Mouse (Mus musculus) intestine, postnatal 0 days (tissue): ENCODE data around the gene Poc1a. TPM values are rescaled to one million over a fixed set of nuclear protein-coding genes. Genes with fewer than 3 reads are reported as not detected.

ENCODE experiments used
- ATAC-seq: fragments of 200-750 bp; cut with Nextera tagmentation; 2 replicates; pipeline ENCODE4 v1.8.0; 2017; ENCODE audit warnings: mild to moderate bottlenecking, moderate TSS enrichment, moderate library complexity
- H3K27ac ChIP-seq: fragments of 300-500 bp; sonication (generic); 2 replicates; pipeline ENCODE4 v1.5.1; 2014; ENCODE audit warnings: mild to moderate bottlenecking, low read depth, low read length, moderate library complexity
- H3K27me3 ChIP-seq: fragments of 300-500 bp; sonication (generic); replicated peaks from 2 replicates; pipeline ENCODE4 v1.6.1; 2014; ENCODE audit warnings: low read length, mixed read lengths; ENCODE audit not compliant: control insufficient read depth, insufficient read depth
- H3K36me3 ChIP-seq: fragments of 300-500 bp; sonication (generic); 2 replicates; pipeline ENCODE4 v1.6.1; 2014; ENCODE audit warnings: mild to moderate bottlenecking, moderate library complexity; ENCODE audit not compliant: control insufficient read depth, insufficient read depth
- H3K4me1 ChIP-seq: fragments of 300-500 bp; sonication (generic); replicated peaks from 2 replicates; pipeline ENCODE4 v1.6.1; 2014; ENCODE audit warnings: antibody characterized with exemption, low read length, mixed read lengths; ENCODE audit not compliant: control insufficient read depth, insufficient read depth
- H3K4me2 ChIP-seq: fragments of 300-500 bp; sonication (generic); replicated peaks from 2 replicates; pipeline ENCODE4 v1.6.1; 2014; ENCODE audit warnings: low read depth, mild to moderate bottlenecking, moderate library complexity
- H3K4me3 ChIP-seq: fragments of 300-500 bp; sonication (generic); 2 replicates; pipeline ENCODE4 v1.5.1; 2014; ENCODE audit warnings: low read depth, low read length
- H3K9ac ChIP-seq: fragments of 300-500 bp; sonication (generic); 2 replicates; pipeline ENCODE4 v1.6.1; 2014; ENCODE audit warnings: mild to moderate bottlenecking, low read depth, low read length
- H3K9me3 ChIP-seq: fragments of 300-500 bp; sonication (generic); 2 replicates; pipeline ENCODE4 v1.6.1; 2016; ENCODE audit warnings: mixed run types; ENCODE audit not compliant: control insufficient read depth
- CTCF ChIP-seq: sonication (generic); IDR thresholded peaks from 2 replicates; pipeline ENCODE4 v1.5.1; 2016; ENCODE audit warnings: low read depth, mild to moderate bottlenecking, control low read depth, antibody characterized with exemption, moderate library complexity
- WGBS: fragments of 180-500 bp; shearing (Covaris S2); extraction: QIAGEN DNeasy Blood & Tissue Kit; methylation state at CpG from one replicate; pipeline ENCODE4 v1.1.7; 2014; 5-methylcytosine and 5-hydroxymethylcytosine counted together
- polyA plus RNA-seq: library from polyadenylated mRNA; unstranded; fragments of >200 nt; fragmentation: Nextera tagmentation; extraction: Ambion mirVana; gene quantifications from 2 replicates; pipeline ENCODE4 v1.2.1, GENCODE M21; 2015

Poc1a gene
- polyA plus RNA-seq, 1 experiment from 2014 or later: 11.5 TPM

DNA sequence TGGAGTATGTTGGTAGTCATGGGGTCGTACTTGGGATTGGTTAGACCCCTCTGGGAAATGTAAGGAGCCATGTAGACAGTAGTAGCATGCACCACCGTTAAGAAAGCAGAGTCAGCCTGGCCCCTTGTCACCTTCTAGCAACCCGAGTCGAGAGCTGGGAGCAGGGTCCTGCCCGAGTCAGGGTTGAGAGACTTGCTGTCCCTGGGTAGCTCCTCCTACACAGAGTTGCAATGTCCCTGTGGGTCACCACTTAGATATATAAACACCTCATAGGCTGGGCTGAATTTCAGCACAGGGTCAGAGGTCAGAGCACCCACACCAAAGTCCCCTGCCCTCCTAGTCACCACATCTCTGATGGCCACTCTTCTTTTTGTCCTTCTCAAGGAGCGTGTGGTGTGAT, 20.1 kb downstream of the Poc1a start:
- Histone ChIP-seq H3K4me2 (no peak overlapping the region), H3K4me3 (no peak overlapping the region), H3K4me1 (no peaks in the 10 kb centered on the region; the same call in 1 of the 2 replicates), H3K27ac (no peak overlapping the region), H3K36me3 (peaks cover 12% of the 10 kb centered on the region), H3K9ac (no peak overlapping the region), H3K9me3 (no peaks in the 10 kb centered on the region), H3K27me3 (no peaks in the 10 kb centered on the region)
- no peak for ATAC-seq
- WGBS: 72% methylated on average over 6 of the region's 6 CpGs
- no peak for TF ChIP-seq CTCF

DNA sequence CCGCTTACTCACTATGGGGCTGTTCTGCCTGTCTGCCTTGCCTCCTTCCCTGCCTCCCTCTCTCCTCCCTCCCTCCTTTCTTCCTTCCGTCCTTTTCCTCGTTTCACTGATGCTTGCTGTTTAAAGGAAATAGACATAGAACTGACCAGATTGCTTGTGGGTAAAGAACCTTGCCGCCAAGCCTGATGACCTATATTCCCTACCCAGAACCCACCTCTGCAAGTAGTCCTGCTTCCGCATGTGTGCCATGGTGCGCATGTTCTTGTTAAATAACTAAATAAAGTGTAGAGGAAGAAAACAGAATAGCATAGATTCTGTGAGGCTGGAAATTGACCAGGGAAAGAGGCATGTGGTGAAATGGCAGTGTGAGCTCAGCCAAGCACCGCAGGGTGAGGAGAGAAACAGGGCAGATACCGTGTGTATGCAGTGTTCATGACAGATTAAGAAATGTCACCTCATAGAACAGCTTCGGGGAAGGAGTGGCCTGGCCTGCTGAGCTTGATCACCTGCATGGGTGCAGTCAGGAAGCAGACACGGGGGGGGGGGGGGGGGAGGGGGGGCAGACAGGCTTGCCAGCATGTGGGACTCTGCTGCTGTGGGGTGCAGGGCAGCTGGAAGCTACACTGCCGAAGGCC, 20.7 kb downstream of the Poc1a start:
- WGBS: 60% methylated on average over 11 of the region's 11 CpGs
- TF ChIP-seq CTCF: no peak
- Histone ChIP-seq H3K4me2 (no peak overlapping the region), H3K9me3 (no peaks in the 10 kb centered on the region), H3K27ac (no peak overlapping the region), H3K4me1 (no peaks in the 10 kb centered on the region; the same call in 1 of the 2 replicates), H3K36me3 (peaks cover 12% of the 10 kb centered on the region), H3K27me3 (no peaks in the 10 kb centered on the region), H3K9ac (no peak overlapping the region), H3K4me3 (no peak overlapping the region)
- ATAC-seq: no peak

DNA sequence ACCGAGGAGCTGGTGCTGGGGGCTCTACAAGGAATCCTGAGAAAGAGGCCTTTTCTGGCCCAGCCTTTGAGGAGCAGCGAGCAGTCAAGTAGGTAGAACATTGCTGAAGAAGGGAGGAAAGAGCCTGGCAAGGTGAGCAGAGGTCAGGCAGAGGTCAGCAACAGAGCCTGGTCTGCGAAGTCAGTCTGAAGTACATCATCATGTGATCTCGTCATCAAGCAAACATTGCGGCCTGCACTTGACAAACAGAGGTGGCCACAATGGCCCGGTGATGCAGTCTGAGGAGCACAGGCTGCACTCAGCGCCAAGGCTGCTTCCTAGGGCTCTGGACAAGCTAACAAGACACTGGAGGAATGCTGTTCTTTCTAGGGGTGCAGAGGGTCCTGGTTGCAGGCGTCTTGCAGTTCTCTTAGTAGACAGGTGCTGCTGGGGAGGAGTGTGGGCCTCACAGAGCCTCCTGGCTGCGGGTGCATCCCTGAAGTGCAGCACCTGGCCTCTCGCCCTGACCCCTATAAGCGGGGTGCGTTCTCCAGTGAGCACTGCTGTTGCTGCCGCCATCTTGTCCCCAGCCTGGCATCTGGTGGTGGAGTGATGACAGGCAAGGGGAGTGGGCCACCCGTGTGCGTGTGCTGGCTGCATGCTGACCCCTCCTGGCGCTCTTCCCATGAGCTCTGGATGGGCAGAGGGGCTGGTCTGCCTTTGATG, 21.7 kb downstream of the Poc1a start:
- H3K4me3 ChIP-seq: no peak overlapping the region
- no peaks in the 10 kb centered on the region; the same call in 1 of the 2 replicates for H3K4me1 ChIP-seq
- no peak overlapping the region for H3K4me2 ChIP-seq
- no peak for ATAC-seq
- WGBS: 75% methylated on average over 16 of the region's 16 CpGs
- no peaks in the 10 kb centered on the region for H3K27me3 ChIP-seq
- H3K36me3 ChIP-seq: peaks cover 8% of the 10 kb centered on the region
- no peak for TF ChIP-seq CTCF
- H3K9ac ChIP-seq: no peak overlapping the region
- no peaks in the 10 kb centered on the region for H3K9me3 ChIP-seq
- H3K27ac ChIP-seq: no peak overlapping the region

- Histone ChIP-seq H3K4me2 (no peak overlapping the region), H3K27me3 (no peaks in the 10 kb centered on the region), H3K27ac (no peak overlapping the region), H3K4me3 (no peak overlapping the region), H3K36me3 (peaks cover 8% of the 10 kb centered on the region), H3K4me1 (no peaks in the 10 kb centered on the region; the same call in 1 of the 2 replicates), H3K9me3 (no peaks in the 10 kb centered on the region), H3K9ac (no peak overlapping the region)
- 84% methylated on average over 6 of the region's 6 CpGs for WGBS
- no peak for TF ChIP-seq CTCF
- no peak for ATAC-seq
Measured at GRCm38 (mm10) chr9:106303460-106303960, 22.6 kb downstream of the Poc1a start.

DNA sequence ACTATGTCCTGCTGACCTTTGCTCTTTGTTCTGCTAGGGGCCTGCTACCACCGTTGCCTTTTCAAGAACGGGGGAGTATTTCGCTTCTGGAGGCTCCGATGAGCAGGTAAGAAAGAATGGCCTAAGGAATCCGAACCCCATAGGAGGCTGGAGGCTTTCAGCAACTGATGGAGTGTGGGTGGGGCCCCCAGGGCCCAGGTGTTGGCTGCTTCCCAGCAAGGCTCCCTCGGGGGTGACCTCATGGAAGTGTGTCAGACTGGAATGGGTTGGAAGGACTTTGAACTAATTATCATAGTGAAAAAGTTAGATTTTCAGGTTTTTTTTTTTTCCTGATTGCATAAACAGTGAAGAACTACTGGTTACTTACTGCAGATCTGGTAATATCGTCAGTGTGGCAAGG, 24.4 kb downstream of the Poc1a start:
- Histone ChIP-seq H3K9ac (no peak overlapping the region), H3K4me2 (no peak overlapping the region), H3K36me3 (peaks cover 4% of the 10 kb centered on the region; the same call in 1 of the 2 replicates), H3K4me1 (no peaks in the 10 kb centered on the region; the same call in 1 of the 2 replicates), H3K27me3 (no peaks in the 10 kb centered on the region), H3K4me3 (no peak overlapping the region), H3K27ac (peak overlapping the region; percentile 71), H3K9me3 (no peaks in the 10 kb centered on the region)
- no peak for TF ChIP-seq CTCF
- WGBS: 41% methylated on average over 7 of the region's 7 CpGs
- peak; percentile 74 for ATAC-seq

GRCm38 (mm10) chr9:106306662-106307351, 25.9 kb downstream of the Poc1a start:
- 49% methylated on average over 8 of the region's 8 CpGs for WGBS
- H3K4me3 ChIP-seq: no peak overlapping the region
- no peak overlapping the region for H3K9ac ChIP-seq
- no peak for ATAC-seq
- peak; percentile 94 for TF ChIP-seq CTCF
- H3K27ac ChIP-seq: no peak overlapping the region
- H3K27me3 ChIP-seq: no peaks in the 10 kb centered on the region
- no peak overlapping the region for H3K4me2 ChIP-seq
- peaks cover 3% of the 10 kb centered on the region; the same call in 1 of the 2 replicates for H3K36me3 ChIP-seq
- H3K4me1 ChIP-seq: no peaks in the 10 kb centered on the region; the same call in 1 of the 2 replicates
- no peaks in the 10 kb centered on the region for H3K9me3 ChIP-seq
